Mouse (Mus musculus): ENCODE results near the gene Zfp526.
A peak's percentile ranks its signal among the peaks of the same experiment; 100 is the strongest.

The Zfp526 gene

GRCm38 (mm10) chr7:25267751-25268463 is 46.7 kb downstream of the Zfp526 start:
- DNase-seq (ENCODE audit: low spot score) = peak; percentile 98

GRCm38 (mm10) chr7:25268588-25268987 is 47.4 kb downstream of the Zfp526 start:
- no peak for DNase-seq (ENCODE audit: low spot score)

- DNase-seq (ENCODE audit: low spot score) = peak; percentile 45
Observed at GRCm38 (mm10) chr7:25269029-25269428, 47.8 kb downstream of the Zfp526 start.

GRCm38 (mm10) chr7:25269545-25270271 is 48.5 kb downstream of the Zfp526 start:
- DNase-seq (ENCODE audit: low spot score) = no peak

- DNase-seq (ENCODE audit: low spot score) = peak; percentile 46
Observed at GRCm38 (mm10) chr7:25270652-25271633, 49.7 kb downstream of the Zfp526 start.

- DNase-seq (ENCODE audit: low spot score) = peak; percentile 43
Observed at GRCm38 (mm10) chr7:25271651-25272444, 50.6 kb downstream of the Zfp526 start.

GRCm38 (mm10) chr7:25272445-25273258 is 51.4 kb downstream of the Zfp526 start:
- no peak for DNase-seq (ENCODE audit: low spot score)

GRCm38 (mm10) chr7:25273259-25274241 is 52.3 kb downstream of the Zfp526 start:
- peak; percentile 44 for DNase-seq (ENCODE audit: low spot score)

- no peak for DNase-seq (ENCODE audit: low spot score)
Observed at GRCm38 (mm10) chr7:25274571-25274970, 53.3 kb downstream of the Zfp526 start.

GRCm38 (mm10) chr7:25274996-25275395 is 53.8 kb downstream of the Zfp526 start:
- DNase-seq (ENCODE audit: low spot score) = no peak

GRCm38 (mm10) chr7:25275555-25276298 is 54.5 kb downstream of the Zfp526 start:
- no peak for DNase-seq (ENCODE audit: low spot score)

All from testis, postnatal 10 days (tissue).